Mouse (Mus musculus) lung, postnatal 0 days (tissue): ENCODE measurements around the gene Lsp1.

Source experiments
- CTCF ChIP-seq: IDR thresholded peaks from 2 replicates; pipeline ENCODE4 v1.5.1; 2016; ENCODE audit warnings: antibody characterized with exemption, mild to moderate bottlenecking
- EP300 ChIP-seq: IDR thresholded peaks from 2 replicates; pipeline ENCODE4 v1.6.1; 2016; ENCODE audit warnings: antibody characterized with exemption, mild to moderate bottlenecking, control low read depth

- no peak for TF ChIP-seq CTCF
- no peak for TF ChIP-seq EP300
Measured at GRCm38 (mm10) chr7:142456806-142457205, 3.8 kb upstream of the Lsp1 start.
